Mouse (Mus musculus): ENCODE results near the gene Gm49388.

GRCm38 (mm10) chr7:127812292-127812691 lies 26.9 kb downstream of the Gm49388 start:
- TF ChIP-seq CTCF (IDR thresholded peaks at IDR 0.05; ENCODE audit: control insufficient read depth, insufficient read depth, insufficient read length): no peak
- no peak for TF ChIP-seq USF1 (IDR thresholded peaks at IDR 0.05; ENCODE audit: low read depth)
- TF ChIP-seq MYOG (IDR thresholded peaks at IDR 0.05; ENCODE audit: control insufficient read depth, extremely low read depth, insufficient read length): no peak
- no peak for TF ChIP-seq CEBPB (IDR thresholded peaks at IDR 0.05; ENCODE audit: low read depth)

Data from C2C12 (cell line).